Mouse (Mus musculus) NIH3T3 (cell line): ENCODE measurements around the gene Cyp51.
"Not testable (repeated sequence)": the region's sequence is repeated elsewhere in the genome, so short reads cannot be mapped to it uniquely, and the experiment has no call there.

Experiments used
- DNase-seq: peaks from one replicate; pipeline ENCODE4 v3.0.0-alpha.2; 2012; ENCODE audit warnings: low read depth

The Cyp51 gene

GRCm38 (mm10) chr5:4104341-4105040 is at the start of gene Cyp51:
Gene Cyp51, minus strand, starts transcription at chr5:4104746.
- DNase-seq = peak; percentile 97

GRCm38 (mm10) chr5:4112570-4113098 is 8.1 kb upstream of the Cyp51 start:
- no peak for DNase-seq

- DNase-seq = not testable (repeated sequence)
These were observed 2.5 kb upstream of the Cyp51 start for GRCm38 (mm10) chr5:4107056-4107455.

- no peak for DNase-seq
These were observed 1.2 kb upstream of the Cyp51 start for GRCm38 (mm10) chr5:4105651-4106186.

- peak; percentile 42 for DNase-seq
These were observed 763 bp downstream of the Cyp51 start for GRCm38 (mm10) chr5:4103626-4104340.

- peak; percentile 56 for DNase-seq
These were observed 2.8 kb downstream of the Cyp51 start for GRCm38 (mm10) chr5:4101770-4102169.

- DNase-seq = no peak
These were observed 3.5 kb downstream of the Cyp51 start for GRCm38 (mm10) chr5:4101031-4101430.

GRCm38 (mm10) chr5:4094471-4094870 is 10.1 kb downstream of the Cyp51 start:
- DNase-seq = no peak

GRCm38 (mm10) chr5:4088190-4088589 is 16.4 kb downstream of the Cyp51 start:
- no peak for DNase-seq

- DNase-seq = no peak
These were observed 18.2 kb downstream of the Cyp51 start for GRCm38 (mm10) chr5:4086309-4086708.

GRCm38 (mm10) chr5:4084948-4085347 is 19.6 kb downstream of the Cyp51 start:
- DNase-seq = no peak

GRCm38 (mm10) chr5:4081513-4081912 is 23.0 kb downstream of the Cyp51 start:
- DNase-seq = no peak

GRCm38 (mm10) chr5:4080861-4081260 is 23.7 kb downstream of the Cyp51 start:
- no peak for DNase-seq

GRCm38 (mm10) chr5:4079086-4079485 is 25.5 kb downstream of the Cyp51 start:
- peak; percentile 26 for DNase-seq

- no peak for DNase-seq
These were observed 37.3 kb downstream of the Cyp51 start for GRCm38 (mm10) chr5:4067203-4067602.

GRCm38 (mm10) chr5:4066476-4067115 is 38.0 kb downstream of the Cyp51 start:
- DNase-seq = no peak

GRCm38 (mm10) chr5:4060313-4060712 is 44.2 kb downstream of the Cyp51 start:
- no peak for DNase-seq

GRCm38 (mm10) chr5:4040922-4041321 is 63.6 kb downstream of the Cyp51 start:
- DNase-seq = no peak

GRCm38 (mm10) chr5:4040372-4040771 is 64.2 kb downstream of the Cyp51 start:
- no peak for DNase-seq

GRCm38 (mm10) chr5:4039351-4039750 is 65.2 kb downstream of the Cyp51 start:
- DNase-seq = no peak

GRCm38 (mm10) chr5:4036686-4037085 is 67.9 kb downstream of the Cyp51 start:
- no peak for DNase-seq

GRCm38 (mm10) chr5:4031846-4032245 is 72.7 kb downstream of the Cyp51 start:
- DNase-seq = no peak
